In the genomic region with DNA sequence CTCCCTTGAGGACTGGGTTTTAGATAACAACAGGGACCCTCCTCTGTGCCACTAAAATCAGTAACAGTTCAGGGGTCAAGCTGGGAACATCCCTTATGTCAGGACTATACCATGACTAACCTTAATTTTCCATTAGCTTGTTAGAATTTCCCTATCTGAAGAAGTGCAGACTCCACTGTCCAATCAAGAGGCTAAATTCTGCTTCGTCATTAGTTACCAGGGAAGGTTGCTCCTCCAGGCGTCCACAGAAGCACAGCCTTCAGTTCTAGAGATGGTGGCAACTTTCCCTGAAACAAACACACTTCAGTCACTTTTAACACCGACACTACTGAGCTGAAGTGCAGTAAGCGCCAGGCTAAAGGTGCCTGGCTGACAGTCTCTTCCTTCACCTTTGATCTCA, we compare ENCODE assay signal across 8 mouse cellular contexts. TPM values are rescaled to one million over a fixed set of nuclear protein-coding genes. Genes with fewer than 3 reads are reported as not detected.
DNase-seq lines count a peak whose midpoint lies in the region; ATAC-seq lines count a peak whose summit lies in the region.
"Had no signal": no experiment of that assay in that cellular context is flagged by ENCODE, and none has a peak within 500 bp of the region (broad histone marks: within the 10 kb centered on the region; RNA-seq: fewer than 3 reads in every experiment).

No protein-coding gene starts in this region.

- intact Hi-C loops in left cerebral cortex, postnatal 14 days (cut with DNase I): no loop called here

- H3K4me2 ChIP-seq in neural tube, embryonic 15.5 days: no peak overlapping the region
- H3K4me2 ChIP-seq in embryonic facial prominence, embryonic 14.5 days (ENCODE audit: low read depth, low read length): no peak overlapping the region

- H3K4me3 ChIP-seq in neural tube, embryonic 15.5 days (replicated peaks): no peak overlapping the region
- H3K4me3 ChIP-seq in embryonic facial prominence, embryonic 14.5 days (ENCODE audit: low read depth, low read length): no peak overlapping the region
- H3K4me3 ChIP-seq: myocyte had no signal

- no peak overlapping the region for H3K27ac ChIP-seq in neural tube, embryonic 15.5 days (replicated peaks)
- no peak overlapping the region for H3K27ac ChIP-seq in embryonic facial prominence, embryonic 14.5 days (replicated peaks; ENCODE audit: low read depth, low read length)

- no peaks in the 10 kb centered on the region for H3K27me3 ChIP-seq in neural tube, embryonic 15.5 days (replicated peaks)
- no peaks in the 10 kb centered on the region for H3K27me3 ChIP-seq in embryonic facial prominence, embryonic 14.5 days (replicated peaks; ENCODE audit: control insufficient read depth, insufficient read depth, low read length)

- H3K9ac ChIP-seq in neural tube, embryonic 15.5 days (replicated peaks): no peak overlapping the region
- H3K9ac ChIP-seq in embryonic facial prominence, embryonic 14.5 days (ENCODE audit: low read depth, low read length): no peak overlapping the region

- H3K9me3 ChIP-seq in neural tube, embryonic 15.5 days (replicated peaks): no peaks in the 10 kb centered on the region
- no peaks in the 10 kb centered on the region for H3K9me3 ChIP-seq in embryonic facial prominence, embryonic 14.5 days (ENCODE audit: control insufficient read depth, low read length)

- ATAC-seq in neural tube, embryonic 15.5 days (ENCODE audit: low FRiP score): no peak
- ATAC-seq in embryonic facial prominence, embryonic 14.5 days (ENCODE audit: low read depth): peak; percentile 34; the same call in 1 of the 2 replicates

- H3K36me3 ChIP-seq in neural tube, embryonic 15.5 days: no peaks in the 10 kb centered on the region
- H3K36me3 ChIP-seq in embryonic facial prominence, embryonic 14.5 days (ENCODE audit: control insufficient read depth, insufficient read depth, low read length): no peaks in the 10 kb centered on the region

- peak; percentile 22 for DNase-seq in neural tube, embryonic 10.5 days (ENCODE audit: extremely low spot score, low spot score)
- DNase-seq in adrenal gland, adult 18-20 months (ENCODE audit: low spot score in 2 of 2): peak; percentile 40 to 48
- DNase-seq in embryonic facial prominence, embryonic 14.5 days (ENCODE audit: low spot score): peak; percentile 68
- peak; percentile 64 for DNase-seq in kidney, adult 18-20 months
- DNase-seq in left cerebral cortex, postnatal 14 days (ENCODE audit: low spot score in 2 of 2): peak; percentile 85 to 89
- peak; percentile 79 to 82 for DNase-seq in right cerebral cortex, postnatal 10 days (ENCODE audit: low spot score in 2 of 2)

- 22% methylated on average over 4 of the region's 4 CpGs for WGBS in neural tube, embryonic 15.5 days
- 22% methylated on average over 4 of the region's 4 CpGs for WGBS in embryonic facial prominence, embryonic 14.5 days

- peaks cover 3% of the 10 kb centered on the region for H3K4me1 ChIP-seq in neural tube, embryonic 15.5 days
- no peaks in the 10 kb centered on the region; the same call in 1 of the 2 replicates for H3K4me1 ChIP-seq in embryonic facial prominence, embryonic 14.5 days (ENCODE audit: control insufficient read depth, insufficient read depth, low read length)

RNA-seq across cellular contexts. Expression of a gene that starts 0.9 kb away (rescaled TPM):
- polyA plus RNA-seq in neural tube, embryonic 15.5 days (2015; fragmentation: Nextera tagmentation; extraction: Ambion mirVana): 4.0 and 55.6 TPM in 2 replicates
- 100 to 1,000 TPM; 134 to 220 TPM for total RNA-seq in adrenal gland, adult 18-20 months (2021)
- 4.1 and 4.7 TPM in 2 replicates for polyA plus RNA-seq in embryonic facial prominence, embryonic 14.5 days (2014; fragmentation: Nextera tagmentation; extraction: Ambion mirVana)
- 1 to 10 TPM in 1 of 2 experiments, under 1 TPM in 1; 0.99 to 2.4 TPM for total RNA-seq in left cerebral cortex, postnatal 14 days (2021)
- polyA plus RNA-seq: myocyte had no signal

RNA-seq across cellular contexts. Expression of a gene that starts 17.1 kb away (rescaled TPM):
- polyA plus RNA-seq in neural tube, embryonic 15.5 days (2015; fragmentation: Nextera tagmentation; extraction: Ambion mirVana): 0.97 and 82.8 TPM in 2 replicates
- total RNA-seq in adrenal gland, adult 18-20 months (2021): 100 to 1,000 TPM; 119 to 219 TPM
- polyA plus RNA-seq in embryonic facial prominence, embryonic 14.5 days (2014; fragmentation: Nextera tagmentation; extraction: Ambion mirVana): 4.9 and 5.7 TPM in 2 replicates
- 1 to 10 TPM; 1.6 to 1.7 TPM for total RNA-seq in left cerebral cortex, postnatal 14 days (2021)
- polyA plus RNA-seq: myocyte had no signal

RNA-seq across cellular contexts. Expression of a gene that starts 20.7 kb away (rescaled TPM):
- polyA plus RNA-seq in neural tube, embryonic 15.5 days (2015; fragmentation: Nextera tagmentation; extraction: Ambion mirVana): 0.19 and 0.54 TPM in 2 replicates
- not detected for total RNA-seq in adrenal gland, adult 18-20 months (2021)
- not detected in 2 replicates for polyA plus RNA-seq in embryonic facial prominence, embryonic 14.5 days (2014; fragmentation: Nextera tagmentation; extraction: Ambion mirVana)
- not detected for total RNA-seq in left cerebral cortex, postnatal 14 days (2021)
- polyA plus RNA-seq: myocyte had no signal

RNA-seq across cellular contexts. Expression of a gene that starts 47.3 kb away (rescaled TPM):
- polyA plus RNA-seq in neural tube, embryonic 15.5 days (2015; fragmentation: Nextera tagmentation; extraction: Ambion mirVana): 1.4 and 189 TPM in 2 replicates
- total RNA-seq in adrenal gland, adult 18-20 months (2021): 100 to 1,000 TPM in 1 of 2 experiments, 10 to 100 TPM in 1; 90.9 to 173 TPM
- polyA plus RNA-seq in embryonic facial prominence, embryonic 14.5 days (2014; fragmentation: Nextera tagmentation; extraction: Ambion mirVana): 9.4 and 10.1 TPM in 2 replicates
- 1 to 10 TPM; 1.1 to 2.1 TPM for total RNA-seq in left cerebral cortex, postnatal 14 days (2021)
- polyA plus RNA-seq: myocyte had no signal

RNA-seq across cellular contexts. Expression of a gene that starts 49.9 kb away (rescaled TPM):
- polyA plus RNA-seq in neural tube, embryonic 15.5 days (2015; fragmentation: Nextera tagmentation; extraction: Ambion mirVana): not detected in 2 replicates
- under 1 TPM; 0.27 to 0.38 TPM for total RNA-seq in adrenal gland, adult 18-20 months (2021)
- not detected in 2 replicates for polyA plus RNA-seq in embryonic facial prominence, embryonic 14.5 days (2014; fragmentation: Nextera tagmentation; extraction: Ambion mirVana)
- total RNA-seq in left cerebral cortex, postnatal 14 days (2021): under 1 TPM; 0.62 to 0.91 TPM
- polyA plus RNA-seq: myocyte had no signal

Comparison
In these comparisons a context has a peak if more than half of its experiments do, and no peak if none do; other contexts are left out.
1. DNase-seq: peak in every context shown above with its lines; median percentile 87 in left cerebral cortex, postnatal 14 days; 80 in right cerebral cortex, postnatal 10 days; 68 in embryonic facial prominence, embryonic 14.5 days; 64 in kidney, adult 18-20 months; 44 in adrenal gland, adult 18-20 months; 22 in neural tube, embryonic 10.5 days.
2. RNA of a gene that starts 0.9 kb away (total RNA-seq): 134 to 220 TPM in adrenal gland, adult 18-20 months; 0.99 to 2.4 TPM in left cerebral cortex, postnatal 14 days; every median in the first group is over 10 times any median in the second.
3. RNA of a gene that starts 17.1 kb away (total RNA-seq): 119 to 219 TPM in adrenal gland, adult 18-20 months; 1.6 to 1.7 TPM in left cerebral cortex, postnatal 14 days; every median in the first group is over 10 times any median in the second.